Mouse (Mus musculus): ENCODE measurements at regions not wholly inside any gene's neighbourhood (a gene's known extent, or its start where the extent isn't known, plus 50 kb on each side); places are given as distances from the start of the nearest gene placed in this dataset.

DNA sequence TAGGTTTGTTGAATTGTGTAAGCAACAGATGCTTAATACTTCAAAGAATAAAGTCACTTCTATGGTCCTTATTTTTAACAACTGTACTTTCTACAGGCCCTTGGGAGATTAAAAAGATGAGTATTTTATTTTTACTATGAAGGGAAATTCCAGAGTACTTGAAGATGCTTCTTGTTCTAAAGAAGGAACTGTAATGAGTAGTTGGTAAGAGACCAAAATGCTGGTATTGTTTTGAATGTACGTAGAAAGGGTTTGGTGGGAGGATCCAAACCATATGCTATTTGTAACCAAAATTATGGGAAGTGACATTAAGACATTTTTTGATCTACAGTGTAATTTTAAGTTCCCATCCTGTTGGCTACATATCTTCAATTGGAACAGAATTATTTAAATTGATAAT, 560.5 kb downstream of the Hsfy2 start:
- no peak for TF ChIP-seq CTCF (IDR thresholded peaks at IDR 0.05; ENCODE audit: borderline replicate concordance, insufficient read depth, low read depth, low read length)
- no peak for TF ChIP-seq POLR2A (IDR thresholded peaks at IDR 0.05; ENCODE audit: borderline replicate concordance, insufficient read depth, low read length)
